Mouse (Mus musculus) kidney, embryonic 14.5 days (tissue): ENCODE measurements at regions not wholly inside any gene's neighbourhood (a gene's known extent, or its start where the extent isn't known, plus 50 kb on each side); places are given as distances from the start of the nearest gene placed in this dataset.

ENCODE experiments used
- ATAC-seq: fragments of 200-750 bp; cut with Nextera tagmentation; 2 replicates; pipeline ENCODE4 v1.8.0; 2017; ENCODE audit warnings: moderate number of reproducible peaks, mild to moderate bottlenecking, moderate TSS enrichment, moderate library complexity; ENCODE audit not compliant: low FRiP score, low TSS enrichment
- H3K27ac ChIP-seq: fragments of 300-500 bp; sonication (generic); 2 replicates; pipeline ENCODE4 v1.5.1; 2014; ENCODE audit warnings: low read depth, mild to moderate bottlenecking, low read length, moderate library complexity, mixed read lengths
- H3K27me3 ChIP-seq: fragments of 300-500 bp; sonication (generic); 2 replicates; pipeline ENCODE4 v1.6.1; 2014; ENCODE audit warnings: mild to moderate bottlenecking, low read length; ENCODE audit not compliant: control insufficient read depth, insufficient read depth
- H3K36me3 ChIP-seq: fragments of 300-500 bp; sonication (generic); 2 replicates; pipeline ENCODE4 v1.6.1; 2014; ENCODE audit warnings: low read length, mixed read lengths; ENCODE audit not compliant: control insufficient read depth, insufficient read depth
- H3K4me1 ChIP-seq: fragments of 300-500 bp; sonication (generic); 2 replicates; pipeline ENCODE4 v1.6.1; 2014; ENCODE audit warnings: low read length, mixed read lengths; ENCODE audit not compliant: control insufficient read depth, insufficient read depth
- H3K4me2 ChIP-seq: fragments of 300-500 bp; sonication (generic); replicated peaks from 2 replicates; pipeline ENCODE4 v1.6.1; 2014; ENCODE audit warnings: low read depth, mild to moderate bottlenecking, low read length
- H3K4me3 ChIP-seq: fragments of 300-500 bp; sonication (generic); 2 replicates; pipeline ENCODE4 v1.5.1; 2014; ENCODE audit warnings: mild to moderate bottlenecking, low read length
- H3K9ac ChIP-seq: fragments of 300-500 bp; sonication (generic); 2 replicates; pipeline ENCODE4 v1.6.1; 2014; ENCODE audit warnings: low read depth, mild to moderate bottlenecking, low read length, moderate library complexity
- H3K9me3 ChIP-seq: fragments of 300-500 bp; sonication (generic); 2 replicates; pipeline ENCODE4 v1.6.1; 2016; ENCODE audit warnings: low read length; ENCODE audit not compliant: control insufficient read depth
- WGBS: fragments of 180-500 bp; shearing (Covaris S2); extraction: QIAGEN DNeasy Blood & Tissue Kit; methylation state at CpG from one replicate; pipeline ENCODE4 v1.1.7; 2014; 5-methylcytosine and 5-hydroxymethylcytosine counted together

GRCm38 (mm10) chr3:147180711-147181110 is 328.5 kb downstream of the Ttll7 start:
- ATAC-seq, result no peak
- no peak overlapping the region for H3K4me3 ChIP-seq
- no peak overlapping the region for H3K4me2 ChIP-seq
- no peak overlapping the region for H3K27ac ChIP-seq
- H3K36me3 ChIP-seq, result no peaks in the 10 kb centered on the region
- H3K4me1 ChIP-seq, result peaks cover 14% of the 10 kb centered on the region; the same call in 1 of the 2 replicates
- H3K27me3 ChIP-seq, result no peaks in the 10 kb centered on the region; the same call in 1 of the 2 replicates
- H3K9me3 ChIP-seq, result no peaks in the 10 kb centered on the region
- no peak overlapping the region for H3K9ac ChIP-seq
- WGBS, result 63% methylated on average over 4 of the region's 4 CpGs

- ATAC-seq, result peak; percentile 84
- H3K9me3 ChIP-seq, result no peaks in the 10 kb centered on the region
- peak overlapping the region; percentile 23 for H3K9ac ChIP-seq
- 2% methylated on average over 20 of the region's 20 CpGs for WGBS
- H3K27me3 ChIP-seq, result no peaks in the 10 kb centered on the region; the same call in 1 of the 2 replicates
- peaks cover 14% of the 10 kb centered on the region; the same call in 1 of the 2 replicates for H3K4me1 ChIP-seq
- H3K36me3 ChIP-seq, result no peaks in the 10 kb centered on the region
- H3K27ac ChIP-seq, result 0 out of 2 replicates have a peak overlapping the region, but pooled peaks have one; percentile 3
- no peak overlapping the region for H3K4me3 ChIP-seq
- H3K4me2 ChIP-seq, result peak overlapping the region; percentile 17
Measured at GRCm38 (mm10) chr3:147181501-147182365, 329.6 kb downstream of the Ttll7 start.

- ATAC-seq, result no peak
- H3K4me3 ChIP-seq, result no peak overlapping the region
- no peaks in the 10 kb centered on the region for H3K36me3 ChIP-seq
- H3K27ac ChIP-seq, result no peak overlapping the region
- H3K4me2 ChIP-seq, result peak overlapping the region; percentile 17; the same call in 1 of the 2 replicates
- no peak overlapping the region for H3K9ac ChIP-seq
- H3K9me3 ChIP-seq, result no peaks in the 10 kb centered on the region
- 32% methylated on average over 15 of the region's 15 CpGs for WGBS
- peaks cover 14% of the 10 kb centered on the region; the same call in 1 of the 2 replicates for H3K4me1 ChIP-seq
- no peaks in the 10 kb centered on the region; the same call in 1 of the 2 replicates for H3K27me3 ChIP-seq
Measured at GRCm38 (mm10) chr3:147182366-147182875, 330.3 kb downstream of the Ttll7 start.

GRCm38 (mm10) chr3:147183656-147184290 is 331.6 kb downstream of the Ttll7 start:
- Histone ChIP-seq H3K9me3 (no peaks in the 10 kb centered on the region), H3K4me1 (peaks cover 14% of the 10 kb centered on the region; the same call in 1 of the 2 replicates), H3K27ac (no peak overlapping the region), H3K9ac (no peak overlapping the region), H3K4me2 (no peak overlapping the region), H3K4me3 (no peak overlapping the region), H3K27me3 (no peaks in the 10 kb centered on the region; the same call in 1 of the 2 replicates), H3K36me3 (no peaks in the 10 kb centered on the region)
- ATAC-seq, result no peak
- 80% methylated on average over 11 of the region's 11 CpGs for WGBS

GRCm38 (mm10) chr3:147189737-147190136 is 337.6 kb downstream of the Ttll7 start:
- no peaks in the 10 kb centered on the region for H3K4me1 ChIP-seq
- H3K9ac ChIP-seq, result no peak overlapping the region
- no peaks in the 10 kb centered on the region for H3K36me3 ChIP-seq
- 83% methylated on average over 2 of the region's 2 CpGs for WGBS
- no peak overlapping the region for H3K4me2 ChIP-seq
- H3K27me3 ChIP-seq, result no peaks in the 10 kb centered on the region
- no peak overlapping the region for H3K4me3 ChIP-seq
- no peaks in the 10 kb centered on the region for H3K9me3 ChIP-seq
- no peak for ATAC-seq
- no peak overlapping the region for H3K27ac ChIP-seq

- Histone ChIP-seq H3K4me2 (no peak overlapping the region), H3K36me3 (no peaks in the 10 kb centered on the region), H3K4me1 (no peaks in the 10 kb centered on the region), H3K27me3 (no peaks in the 10 kb centered on the region), H3K4me3 (no peak overlapping the region), H3K9me3 (no peaks in the 10 kb centered on the region), H3K9ac (no peak overlapping the region), H3K27ac (no peak overlapping the region)
- no peak for ATAC-seq
- WGBS, result 85% methylated on average over 8 of the region's 8 CpGs
Measured at GRCm38 (mm10) chr3:147196626-147197025, 344.5 kb downstream of the Ttll7 start.

- Histone ChIP-seq H3K27me3 (no peaks in the 10 kb centered on the region), H3K4me1 (no peaks in the 10 kb centered on the region), H3K4me3 (no peak overlapping the region), H3K4me2 (no peak overlapping the region), H3K27ac (no peak overlapping the region), H3K9ac (no peak overlapping the region), H3K36me3 (no peaks in the 10 kb centered on the region), H3K9me3 (no peaks in the 10 kb centered on the region)
- WGBS, result 60% methylated on average over 2 of the region's 2 CpGs
- no peak for ATAC-seq
Measured at GRCm38 (mm10) chr3:147197215-147197614, 345.0 kb downstream of the Ttll7 start.

- Histone ChIP-seq H3K4me1 (no peaks in the 10 kb centered on the region), H3K9ac (no peak overlapping the region), H3K9me3 (no peaks in the 10 kb centered on the region), H3K27me3 (no peaks in the 10 kb centered on the region), H3K4me2 (no peak overlapping the region), H3K4me3 (no peak overlapping the region), H3K27ac (no peak overlapping the region), H3K36me3 (no peaks in the 10 kb centered on the region)
- WGBS, result 78% methylated on average over 5 of the region's 5 CpGs
- ATAC-seq, result no peak
Measured at GRCm38 (mm10) chr3:147211127-147211940, 359.2 kb downstream of the Ttll7 start.
